Mouse (Mus musculus): ENCODE measurements at regions not wholly inside any gene's neighbourhood (a gene's known extent, or its start where the extent isn't known, plus 50 kb on each side); places are given as distances from the start of the nearest gene placed in this dataset.

DNA sequence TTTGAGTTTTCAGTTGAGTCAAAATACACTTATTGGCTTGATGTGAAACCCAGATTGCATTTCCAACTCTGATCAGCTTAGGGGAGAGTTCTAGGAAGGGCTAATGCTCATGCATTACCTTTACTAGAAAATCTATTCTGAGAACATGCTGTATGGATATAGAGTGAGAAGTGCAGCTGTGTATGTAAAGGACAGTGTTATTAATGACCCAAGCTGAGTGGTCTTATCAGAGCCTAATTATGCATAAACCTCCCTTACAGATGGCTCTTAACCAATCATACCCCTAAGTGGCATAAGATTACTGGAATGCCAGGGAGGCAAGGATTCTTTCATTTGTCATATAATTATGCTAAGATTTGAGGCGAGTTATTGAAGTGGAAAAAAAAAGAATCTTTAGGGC is 210.6 kb upstream of the 2610001J05Rik start:
- WGBS = 56% methylated on average over 1 of the region's 1 CpGs
- Histone ChIP-seq H3K4me1 (ENCODE audit: control insufficient read depth, insufficient read depth, insufficient read length) (no peaks in the 10 kb centered on the region), H3K4me3 (ENCODE audit: extremely low read depth, insufficient read depth, insufficient read length) (no peak overlapping the region), H3K27me3 (ENCODE audit: control insufficient read depth, insufficient read depth, low read length) (no peaks in the 10 kb centered on the region), H3K36me3 (ENCODE audit: control insufficient read depth, insufficient read depth, low read length) (no peaks in the 10 kb centered on the region), H3K27ac (ENCODE audit: insufficient read depth, low read length) (no peak overlapping the region)
- TF ChIP-seq POLR2A (IDR thresholded peaks at IDR 0.05; ENCODE audit: low read depth, low read length) = no peak
- no peak for TF ChIP-seq CTCF (IDR thresholded peaks at IDR 0.05; ENCODE audit: extremely low read depth, insufficient read depth, insufficient read length, insufficient replicate concordance)
- no peak for DNase-seq (ENCODE audit: low read depth in 1 of 2, low spot score in 2 of 2)

- H3K4me1 ChIP-seq (ENCODE audit: control insufficient read depth, insufficient read depth, insufficient read length) = no peaks in the 10 kb centered on the region
- TF ChIP-seq POLR2A (IDR thresholded peaks at IDR 0.05; ENCODE audit: low read depth, low read length) (no peak), CTCF (IDR thresholded peaks at IDR 0.05; ENCODE audit: extremely low read depth, insufficient read depth, insufficient read length, insufficient replicate concordance) (no peak)
- WGBS = 74% methylated on average over 2 of the region's 2 CpGs
- no peaks in the 10 kb centered on the region for H3K27me3 ChIP-seq (ENCODE audit: control insufficient read depth, insufficient read depth, low read length)
- H3K4me3 ChIP-seq (ENCODE audit: extremely low read depth, insufficient read depth, insufficient read length) = no peak overlapping the region
- no peak overlapping the region for H3K27ac ChIP-seq (ENCODE audit: insufficient read depth, low read length)
- no peak for DNase-seq (ENCODE audit: low read depth in 1 of 2, low spot score in 2 of 2)
- H3K36me3 ChIP-seq (ENCODE audit: control insufficient read depth, insufficient read depth, low read length) = no peaks in the 10 kb centered on the region
These were observed 192.4 kb upstream of the 2610001J05Rik start for GRCm38 (mm10) chr6:14063735-14064134.

- DNase-seq (ENCODE audit: low read depth in 1 of 2, low spot score in 2 of 2) = no peak
- Histone ChIP-seq H3K36me3 (ENCODE audit: control insufficient read depth, insufficient read depth, low read length) (no peaks in the 10 kb centered on the region), H3K4me1 (ENCODE audit: control insufficient read depth, insufficient read depth, insufficient read length) (no peaks in the 10 kb centered on the region), H3K27me3 (ENCODE audit: control insufficient read depth, insufficient read depth, low read length) (no peaks in the 10 kb centered on the region), H3K4me3 (ENCODE audit: extremely low read depth, insufficient read depth, insufficient read length) (no peak overlapping the region), H3K27ac (ENCODE audit: insufficient read depth, low read length) (no peak overlapping the region)
- 34% methylated on average over 5 of the region's 5 CpGs for WGBS
- TF ChIP-seq POLR2A (IDR thresholded peaks at IDR 0.05; ENCODE audit: low read depth, low read length) = no peak
- TF ChIP-seq CTCF (IDR thresholded peaks at IDR 0.05; ENCODE audit: extremely low read depth, insufficient read depth, insufficient read length, insufficient replicate concordance) = no peak
These were observed 175.2 kb upstream of the 2610001J05Rik start for GRCm38 (mm10) chr6:14046560-14046959.

GRCm38 (mm10) chr6:14044654-14045053 is 173.3 kb upstream of the 2610001J05Rik start:
- no peak overlapping the region for H3K27ac ChIP-seq (ENCODE audit: insufficient read depth, low read length)

DNA sequence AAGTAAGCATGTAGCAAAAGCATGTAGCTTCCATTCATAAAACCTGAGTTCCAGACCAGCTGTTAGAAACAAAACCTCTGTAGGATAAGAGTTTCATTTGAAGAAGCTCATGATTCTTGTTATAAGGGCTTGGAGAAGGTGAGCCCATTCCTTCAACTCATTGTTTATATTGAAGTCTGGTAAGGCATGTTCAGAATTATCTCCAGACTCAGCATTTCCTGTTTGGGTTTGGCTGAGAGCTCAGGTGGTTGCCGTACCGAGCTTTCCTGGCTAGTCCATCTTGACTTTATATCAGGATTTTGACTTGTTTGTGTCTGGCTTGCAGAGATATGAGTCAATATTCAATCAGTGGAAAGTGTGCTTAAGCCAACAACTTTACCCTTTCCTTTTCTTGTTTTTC is 154.6 kb upstream of the 2610001J05Rik start:
- Histone ChIP-seq H3K27ac (ENCODE audit: insufficient read depth, low read length) (no peak overlapping the region), H3K36me3 (ENCODE audit: control insufficient read depth, insufficient read depth, low read length) (no peaks in the 10 kb centered on the region), H3K4me3 (ENCODE audit: extremely low read depth, insufficient read depth, insufficient read length) (no peak overlapping the region), H3K27me3 (ENCODE audit: control insufficient read depth, insufficient read depth, low read length) (no peaks in the 10 kb centered on the region), H3K4me1 (ENCODE audit: control insufficient read depth, insufficient read depth, insufficient read length) (no peaks in the 10 kb centered on the region)
- 33% methylated on average over 2 of the region's 2 CpGs for WGBS
- no peak for DNase-seq (ENCODE audit: low read depth in 1 of 2, low spot score in 2 of 2)
- TF ChIP-seq POLR2A (IDR thresholded peaks at IDR 0.05; ENCODE audit: low read depth, low read length) (no peak), CTCF (IDR thresholded peaks at IDR 0.05; ENCODE audit: extremely low read depth, insufficient read depth, insufficient read length, insufficient replicate concordance) (no peak)

More at GRCm38 (mm10) chr6:14044654-14045053, 173.3 kb upstream of the 2610001J05Rik start:
- Histone ChIP-seq H3K36me3 (ENCODE audit: control insufficient read depth, insufficient read depth, low read length) (no peaks in the 10 kb centered on the region), H3K4me1 (ENCODE audit: control insufficient read depth, insufficient read depth, insufficient read length) (no peaks in the 10 kb centered on the region), H3K27me3 (ENCODE audit: control insufficient read depth, insufficient read depth, low read length) (no peaks in the 10 kb centered on the region), H3K4me3 (ENCODE audit: extremely low read depth, insufficient read depth, insufficient read length) (no peak overlapping the region)
- DNase-seq (ENCODE audit: low read depth in 1 of 2, low spot score in 2 of 2) = no peak
- whole genome bisulfite sequencing = 66% methylated on average over 3 of the region's 3 CpGs
- no peak for TF ChIP-seq POLR2A (IDR thresholded peaks at IDR 0.05; ENCODE audit: low read depth, low read length)
- TF ChIP-seq CTCF (IDR thresholded peaks at IDR 0.05; ENCODE audit: extremely low read depth, insufficient read depth, insufficient read length, insufficient replicate concordance) = no peak

GRCm38 (mm10) chr6:14018928-14019327 is 147.6 kb upstream of the 2610001J05Rik start:
- no peak overlapping the region for H3K4me3 ChIP-seq (ENCODE audit: extremely low read depth, insufficient read depth, insufficient read length)
- no peak for TF ChIP-seq CTCF (IDR thresholded peaks at IDR 0.05; ENCODE audit: extremely low read depth, insufficient read depth, insufficient read length, insufficient replicate concordance)
- TF ChIP-seq POLR2A (IDR thresholded peaks at IDR 0.05; ENCODE audit: low read depth, low read length) = no peak
- WGBS = 82% methylated on average over 2 of the region's 2 CpGs

DNA sequence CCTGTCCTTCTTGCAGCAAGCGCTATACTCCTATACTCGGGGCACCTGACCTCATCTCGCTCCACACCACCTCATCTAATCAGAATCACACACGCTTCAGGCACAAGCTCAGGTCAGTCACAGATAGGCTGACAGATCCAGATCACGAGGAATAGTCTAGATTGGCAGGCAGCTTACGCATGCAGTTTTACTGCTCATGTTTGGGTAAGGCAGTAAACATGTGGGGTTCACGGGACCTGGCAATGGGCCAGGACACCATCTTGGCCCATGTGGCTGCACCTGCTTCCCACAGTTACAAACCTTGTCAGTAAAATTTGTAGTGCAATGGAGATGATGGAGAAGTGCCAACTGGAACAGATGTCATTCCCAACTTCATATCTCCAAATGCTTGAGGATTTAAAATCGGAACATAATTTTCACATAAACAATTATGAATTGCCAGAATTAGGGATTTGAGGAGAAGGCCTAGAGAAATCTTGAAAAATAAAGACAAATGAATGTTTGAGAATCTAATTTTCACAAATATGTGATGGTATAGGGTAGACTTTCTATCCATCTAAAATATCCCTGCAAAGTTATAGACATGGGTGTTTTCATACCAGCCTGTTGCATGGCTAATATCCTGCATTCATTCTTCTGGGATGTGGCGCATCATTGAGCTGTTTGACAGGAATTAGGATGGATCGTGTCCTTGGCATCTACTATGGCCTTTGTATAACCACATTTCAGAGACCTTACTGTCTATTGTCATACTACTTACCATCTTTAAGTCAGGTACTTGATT is 111.5 kb upstream of the 2610001J05Rik start:
- DNase-seq (ENCODE audit: low read depth in 1 of 2, low spot score in 2 of 2) = no peak
- Histone ChIP-seq H3K4me3 (ENCODE audit: extremely low read depth, insufficient read depth, insufficient read length) (no peak overlapping the region), H3K27me3 (ENCODE audit: control insufficient read depth, insufficient read depth, low read length) (no peaks in the 10 kb centered on the region), H3K27ac (ENCODE audit: insufficient read depth, low read length) (no peak overlapping the region), H3K36me3 (ENCODE audit: control insufficient read depth, insufficient read depth, low read length) (no peaks in the 10 kb centered on the region), H3K4me1 (ENCODE audit: control insufficient read depth, insufficient read depth, insufficient read length) (no peaks in the 10 kb centered on the region)
- no peak for TF ChIP-seq CTCF (IDR thresholded peaks at IDR 0.05; ENCODE audit: extremely low read depth, insufficient read depth, insufficient read length, insufficient replicate concordance)
- TF ChIP-seq POLR2A (IDR thresholded peaks at IDR 0.05; ENCODE audit: low read depth, low read length) = no peak
- 90% methylated on average over 10 of the region's 10 CpGs for WGBS

More at GRCm38 (mm10) chr6:14018928-14019327, 147.6 kb upstream of the 2610001J05Rik start:
- Histone ChIP-seq H3K36me3 (ENCODE audit: control insufficient read depth, insufficient read depth, low read length) (no peaks in the 10 kb centered on the region), H3K4me1 (ENCODE audit: control insufficient read depth, insufficient read depth, insufficient read length) (no peaks in the 10 kb centered on the region), H3K27me3 (ENCODE audit: control insufficient read depth, insufficient read depth, low read length) (no peaks in the 10 kb centered on the region), H3K27ac (ENCODE audit: insufficient read depth, low read length) (no peak overlapping the region)
- DNase-seq (ENCODE audit: low read depth in 1 of 2, low spot score in 2 of 2) = no peak
